Mouse (Mus musculus): ENCODE measurements around the gene Gcm1. TPM values are rescaled to one million over a fixed set of nuclear protein-coding genes. Genes with fewer than 3 reads are reported as not detected.

Gcm1 gene
- polyA plus RNA-seq, 1 experiment from 2014 or later = not detected

DNA sequence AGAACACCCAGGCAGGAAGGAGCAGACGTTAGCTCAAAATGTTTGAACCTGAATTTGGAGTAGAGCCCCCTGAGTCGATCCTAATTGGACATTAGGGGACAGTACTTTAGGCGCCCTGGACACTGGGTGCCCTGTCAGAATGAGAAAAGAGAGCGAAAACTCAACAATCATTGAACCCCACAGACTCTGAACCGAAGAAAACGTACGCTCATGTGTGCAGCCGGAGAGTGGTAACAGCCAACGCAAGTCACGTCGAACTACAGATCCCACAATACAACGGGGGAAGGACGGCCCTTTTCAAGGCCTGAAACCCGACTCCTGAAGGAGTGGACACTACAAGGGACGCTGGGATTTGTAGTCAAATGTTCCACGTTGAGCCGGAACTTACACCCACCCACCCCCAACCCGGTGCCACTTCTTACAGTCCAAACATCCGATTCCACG, 57.1 kb downstream of the Gcm1 start, which contains the start of the genes Fbxo9 and Ick:
Gene Fbxo9, minus strand, starts transcription at position 270 of the 444 bp plus-strand sequence.
Gene Ick, plus strand, starts transcription at position 397 of the 444 bp plus-strand sequence.
- Histone ChIP-seq H3K27ac (ENCODE audit: low read depth, low read length) (peak within 1 kb of the TSS; percentile 75), H3K9me3 (ENCODE audit: control insufficient read depth, low read length) (no peaks in the 10 kb centered on the region), H3K4me1 (replicated peaks; ENCODE audit: control insufficient read depth, insufficient read depth, low read length) (no peaks in the 10 kb centered on the region), H3K4me2 (ENCODE audit: low read depth, low read length, severe bottlenecking) (peak within 1 kb of the TSS; percentile 84), H3K9ac (ENCODE audit: low read length) (peak within 1 kb of the TSS; percentile 84), H3K27me3 (ENCODE audit: control insufficient read depth, insufficient read depth, low read length) (no peaks in the 10 kb centered on the region), H3K36me3 (ENCODE audit: control insufficient read depth, insufficient read depth, low read length) (no peaks in the 10 kb centered on the region), H3K4me3 (ENCODE audit: low read depth, low read length) (peak within 1 kb of the TSS; percentile 79)
- WGBS = under 1% methylated on average over 20 of the region's 20 CpGs
- peak; percentile 92 for ATAC-seq (replicated peaks; ENCODE audit: low FRiP score)
- peak; percentile 88 for DNase-seq (ENCODE audit: low spot score)

DNA sequence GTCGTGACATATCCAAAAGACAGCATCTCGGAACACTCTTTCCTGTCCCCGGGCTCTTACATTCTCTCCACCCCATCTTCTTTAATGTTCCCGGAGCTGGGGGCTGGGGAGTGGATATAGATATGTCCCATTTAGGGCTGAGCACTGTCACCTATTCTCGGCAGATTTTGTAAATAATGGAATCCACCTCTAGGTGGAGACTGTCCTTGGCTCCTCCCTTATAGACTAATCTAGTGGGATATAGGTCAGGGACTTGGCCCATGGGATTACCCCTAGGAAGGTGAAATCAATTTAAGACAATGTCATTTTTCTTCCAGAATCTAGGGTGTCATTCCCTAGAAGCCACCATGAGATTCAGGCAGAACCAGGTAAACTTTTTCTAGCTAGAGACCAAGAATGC, 57.9 kb downstream of the Gcm1 start:
- 45% methylated on average over 5 of the region's 5 CpGs for WGBS
- ATAC-seq (replicated peaks; ENCODE audit: low FRiP score) (no peak), DNase-seq (ENCODE audit: low spot score) (peak; percentile 36)
- Histone ChIP-seq H3K4me1 (replicated peaks; ENCODE audit: control insufficient read depth, insufficient read depth, low read length) (no peaks in the 10 kb centered on the region; the same call in 1 of the 2 replicates), H3K9me3 (ENCODE audit: control insufficient read depth, low read length) (no peaks in the 10 kb centered on the region), H3K4me3 (ENCODE audit: low read depth, low read length) (peak overlapping the region; percentile 79; the same call in 1 of the 2 replicates), H3K9ac (ENCODE audit: low read length) (no peak overlapping the region), H3K4me2 (ENCODE audit: low read depth, low read length, severe bottlenecking) (peak overlapping the region; percentile 84; the same call in 1 of the 2 replicates), H3K27me3 (ENCODE audit: control insufficient read depth, insufficient read depth, low read length) (no peaks in the 10 kb centered on the region), H3K27ac (ENCODE audit: low read depth, low read length) (no peak overlapping the region), H3K36me3 (ENCODE audit: control insufficient read depth, insufficient read depth, low read length) (no peaks in the 10 kb centered on the region)

DNA sequence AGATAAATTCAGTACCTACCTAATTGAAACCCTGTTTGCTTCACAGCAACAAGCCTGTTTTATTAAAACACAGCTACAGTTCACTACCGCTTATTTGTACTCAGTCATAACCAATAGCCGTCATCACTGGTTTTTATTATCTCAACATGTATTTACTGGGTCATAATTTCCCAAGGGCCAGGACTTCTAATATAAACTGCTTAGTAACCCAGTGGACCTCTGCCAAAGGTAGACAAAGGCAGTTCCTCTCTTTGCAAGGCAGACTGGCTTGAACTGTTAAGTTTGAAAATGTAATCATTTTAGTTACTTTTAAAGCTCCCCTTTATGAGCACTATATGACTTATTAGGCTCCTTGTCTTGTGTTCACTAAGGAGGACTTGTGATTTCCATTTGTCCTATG, 59.7 kb downstream of the Gcm1 start:
- Histone ChIP-seq H3K27me3 (ENCODE audit: control insufficient read depth, insufficient read depth, low read length) (no peaks in the 10 kb centered on the region), H3K27ac (ENCODE audit: low read depth, low read length) (no peak overlapping the region), H3K4me2 (ENCODE audit: low read depth, low read length, severe bottlenecking) (no peak overlapping the region), H3K4me1 (replicated peaks; ENCODE audit: control insufficient read depth, insufficient read depth, low read length) (no peaks in the 10 kb centered on the region; the same call in 1 of the 2 replicates), H3K36me3 (ENCODE audit: control insufficient read depth, insufficient read depth, low read length) (no peaks in the 10 kb centered on the region), H3K9ac (ENCODE audit: low read length) (no peak overlapping the region), H3K4me3 (ENCODE audit: low read depth, low read length) (no peak overlapping the region), H3K9me3 (ENCODE audit: control insufficient read depth, low read length) (no peaks in the 10 kb centered on the region)
- 96% methylated on average over 2 of the region's 2 CpGs for WGBS
- ATAC-seq (replicated peaks; ENCODE audit: low FRiP score) (no peak), DNase-seq (ENCODE audit: low spot score) (no peak)

DNA sequence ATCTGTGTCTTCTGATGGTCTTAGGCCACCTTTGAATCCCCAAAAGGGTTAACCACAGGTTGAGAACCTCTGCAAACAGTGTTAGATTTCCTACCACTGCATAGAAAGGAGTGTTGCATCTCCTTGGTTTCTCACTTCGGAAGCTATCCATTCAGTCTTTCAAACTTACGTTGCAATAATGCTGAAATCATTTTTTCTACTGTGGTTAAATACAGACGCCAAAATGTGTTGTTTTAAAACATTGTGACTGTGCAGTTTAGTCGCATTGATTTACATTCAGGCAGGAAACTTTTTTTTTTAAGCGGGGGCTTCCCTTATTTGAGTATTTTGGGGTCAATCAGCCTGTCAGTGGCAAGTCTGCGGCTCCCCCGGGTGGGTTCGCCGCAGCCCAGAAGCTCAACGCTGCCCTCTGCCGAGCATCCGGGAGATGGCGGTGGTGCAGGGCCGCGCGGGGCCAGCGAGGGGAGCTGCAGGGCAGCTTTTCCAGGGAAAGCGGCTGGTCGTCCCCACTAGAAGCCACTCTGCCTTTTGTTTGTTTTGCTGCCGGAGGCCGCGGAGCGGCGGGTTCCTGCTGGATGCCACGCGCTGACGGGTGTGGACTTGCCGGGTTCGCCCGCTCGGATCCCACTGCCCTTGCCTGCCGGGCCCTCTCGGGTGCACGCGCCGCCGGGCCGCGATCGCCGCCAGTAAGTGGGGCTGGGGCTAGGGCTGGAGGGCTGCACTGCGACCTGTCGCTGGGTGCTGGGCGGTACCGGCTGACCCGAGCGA, 61.2 kb downstream of the Gcm1 start:
- Histone ChIP-seq H3K9ac (ENCODE audit: low read length) (peak overlapping the region; percentile 98), H3K4me3 (ENCODE audit: low read depth, low read length) (peak overlapping the region; percentile 86), H3K9me3 (ENCODE audit: control insufficient read depth, low read length) (no peaks in the 10 kb centered on the region), H3K36me3 (ENCODE audit: control insufficient read depth, insufficient read depth, low read length) (no peaks in the 10 kb centered on the region), H3K27ac (ENCODE audit: low read depth, low read length) (peak overlapping the region; percentile 87), H3K4me1 (replicated peaks; ENCODE audit: control insufficient read depth, insufficient read depth, low read length) (no peaks in the 10 kb centered on the region; the same call in 1 of the 2 replicates), H3K4me2 (ENCODE audit: low read depth, low read length, severe bottlenecking) (peak overlapping the region; percentile 54), H3K27me3 (ENCODE audit: control insufficient read depth, insufficient read depth, low read length) (no peaks in the 10 kb centered on the region)
- DNase-seq (ENCODE audit: low spot score) (peak; percentile 95), ATAC-seq (replicated peaks; ENCODE audit: low FRiP score) (peak; percentile 79)
- WGBS = 2% methylated on average over 47 of the region's 47 CpGs

DNA sequence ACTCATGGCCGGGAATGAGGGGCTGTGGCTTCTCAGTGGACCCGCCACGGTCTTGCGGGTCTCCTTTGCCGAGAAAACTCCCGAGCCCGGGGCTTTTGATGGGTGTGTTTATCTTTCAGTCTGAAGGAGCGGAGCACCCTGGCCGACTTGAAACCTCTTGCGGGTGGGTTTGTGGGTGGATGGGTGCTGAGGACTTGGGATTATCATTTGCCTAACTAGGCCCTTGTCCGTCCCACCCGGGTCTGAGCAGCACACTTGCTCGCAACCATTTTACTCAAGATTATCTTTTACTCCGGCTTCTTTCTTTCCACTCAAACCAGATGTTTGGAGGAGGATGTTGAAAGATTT, 61.8 kb downstream of the Gcm1 start:
- Histone ChIP-seq H3K27ac (ENCODE audit: low read depth, low read length) (peak overlapping the region; percentile 87), H3K4me2 (ENCODE audit: low read depth, low read length, severe bottlenecking) (peak overlapping the region; percentile 54), H3K9ac (ENCODE audit: low read length) (peak overlapping the region; percentile 98), H3K4me1 (replicated peaks; ENCODE audit: control insufficient read depth, insufficient read depth, low read length) (no peaks in the 10 kb centered on the region; the same call in 1 of the 2 replicates), H3K27me3 (ENCODE audit: control insufficient read depth, insufficient read depth, low read length) (no peaks in the 10 kb centered on the region), H3K9me3 (ENCODE audit: control insufficient read depth, low read length) (no peaks in the 10 kb centered on the region), H3K36me3 (ENCODE audit: control insufficient read depth, insufficient read depth, low read length) (no peaks in the 10 kb centered on the region), H3K4me3 (ENCODE audit: low read depth, low read length) (peak overlapping the region; percentile 86)
- WGBS = 1% methylated on average over 14 of the region's 14 CpGs
- ATAC-seq (replicated peaks; ENCODE audit: low FRiP score) (peak; percentile 25), DNase-seq (ENCODE audit: low spot score) (no peak)

Other genes with a start within 250 kb of the Gcm1 start
- gene Elovl5, start 134.6 kb upstream of the Gcm1 start, polyA plus RNA-seq (2014; fragmentation: Nextera tagmentation; extraction: Ambion mirVana) = 97.8 and 101 TPM in 2 replicates
- 29.8 and 30.8 TPM in 2 replicates for gene Fbxo9, start 57.1 kb downstream of the Gcm1 start, polyA plus RNA-seq (2014; fragmentation: Nextera tagmentation; extraction: Ambion mirVana)
- gene Ick, start 57.3 kb downstream of the Gcm1 start, polyA plus RNA-seq (2014; fragmentation: Nextera tagmentation; extraction: Ambion mirVana) = 33.9 and 35.0 TPM in 2 replicates
- gene Gsta4, start 130.8 kb downstream of the Gcm1 start, polyA plus RNA-seq (2014; fragmentation: Nextera tagmentation; extraction: Ambion mirVana) = 55.0 and 58.5 TPM in 2 replicates
- not detected in 2 replicates for gene Gsta1, start 178.7 kb downstream of the Gcm1 start, polyA plus RNA-seq (2014; fragmentation: Nextera tagmentation; extraction: Ambion mirVana)
- not detected in 2 replicates for gene Gm3776, start 205.2 kb downstream of the Gcm1 start, polyA plus RNA-seq (2014; fragmentation: Nextera tagmentation; extraction: Ambion mirVana)
- gene Gm10639, start 238.0 kb downstream of the Gcm1 start, polyA plus RNA-seq (2014; fragmentation: Nextera tagmentation; extraction: Ambion mirVana) = not detected in 2 replicates

All from forebrain, embryonic 11.5 days (tissue).